Mouse (Mus musculus) layer of hippocampus, adult 6 months (tissue): ENCODE data around the gene Tmem256. TPM values are rescaled to one million over a fixed set of nuclear protein-coding genes. Genes with fewer than 3 reads are reported as not detected.

Source experiments
- long read RNA-seq, 2 experiments: library from polyadenylated mRNA; unstranded; transcript quantifications; one replicate each; pipeline ENCODE4 v2.0.0; 2019 to 2020
- microRNA-seq: library from miRNA; unstranded; fragments of <30 nt; microRNA quantifications from one replicate; pipeline ENCODE4 v1.2.0, GENCODE M21; 2020
- polyA plus RNA-seq: library from polyadenylated mRNA; unstranded; fragments of <200 nt; fragmentation: Nextera tagmentation; gene quantifications from 2 replicates; pipeline ENCODE4 v1.2.3, GENCODE M21; 2021

Gene Tmem256
- 460 and 516 TPM in 2 replicates for polyA plus RNA-seq
- long read RNA-seq, experiment 1, transcript Tmem256-201 (4 exons, 492 nt) = major isoform, 94 of 174 reads
- long read RNA-seq, experiment 1, transcript Tmem256-202 (3 exons, 603 nt) = minor isoform, 5 of 174 reads
- long read RNA-seq, experiment 1, transcript Tmem256-203 (4 exons, 421 nt) = minor isoform, 66 of 174 reads
- long read RNA-seq, experiment 1, partial matches to known transcripts = 0 of 174 reads
- long read RNA-seq, experiment 1, other reads (novel, unspliced or antisense) = 8 of 174 reads
- long read RNA-seq, experiment 2, partial matches to known transcripts = 0 of 10 reads
- long read RNA-seq, experiment 2, other reads (novel, unspliced or antisense) = 4 of 10 reads

GRCm38 (mm10) chr11:69837952-69838713 lies at the start of gene Tmem256:
Gene Tmem256 (plus strand): TSS chr11:69838514.

GRCm38 (mm10) chr11:69795168-69795982 lies 42.9 kb upstream of the Tmem256 start, which contains the start of gene Chrnb1:
Gene Chrnb1 (minus strand): TSS chr11:69795943.

GRCm38 (mm10) chr11:69801379-69801977 lies 36.8 kb upstream of the Tmem256 start, which contains the start of gene Fgf11:
Gene Fgf11 (minus strand): TSS chr11:69801857.

GRCm38 (mm10) chr11:69804972-69805909 lies 33.1 kb upstream of the Tmem256 start, which contains the start of gene Tmem102:
Gene Tmem102 (minus strand): TSS chr11:69805624.

GRCm38 (mm10) chr11:69815155-69815554 lies 23.2 kb upstream of the Tmem256 start, which contains the start of gene Gm39566:
Gene Gm39566 (minus strand): TSS chr11:69815298.

GRCm38 (mm10) chr11:69818365-69818764 lies 19.9 kb upstream of the Tmem256 start, which contains the start of gene Spem2:
Gene Spem2 (minus strand): TSS chr11:69818465.

GRCm38 (mm10) chr11:69822080-69822479 lies 16.2 kb upstream of the Tmem256 start, which contains the start of gene Spem1:
Gene Spem1 (minus strand): TSS chr11:69822180.

GRCm38 (mm10) chr11:69837604-69837951 lies 736 bp upstream of the Tmem256 start, which contains the start of gene Nlgn2:
Gene Nlgn2 (minus strand): TSS chr11:69837784.

GRCm38 (mm10) chr11:69846198-69846680 lies 7.9 kb downstream of the Tmem256 start, which contains the start of gene Plscr3:
Gene Plscr3 (plus strand): TSS chr11:69846376.

GRCm38 (mm10) chr11:69858113-69858998 lies 20.0 kb downstream of the Tmem256 start, which contains the start of gene Tnk1:
Gene Tnk1 (minus strand): TSS chr11:69858730.

GRCm38 (mm10) chr11:69877878-69878277 lies 39.6 kb downstream of the Tmem256 start, which contains the start of gene Tmem95:
Gene Tmem95 (minus strand): TSS chr11:69878018.

GRCm38 (mm10) chr11:69880853-69881603 lies 42.7 kb downstream of the Tmem256 start, which contains the start of gene Kctd11:
Gene Kctd11 (minus strand): TSS chr11:69881406.

Small RNA genes within 50 kb of the gene (microRNA-seq; reads per million reads assigned to microRNA genes)
- not detected for gene Mir6924

Other genes with a start within 250 kb of the Tmem256 start
- 218 and 255 TPM in 2 replicates for gene Atp1b2, start 232.6 kb upstream of the Tmem256 start, polyA plus RNA-seq
- gene Shbg, start 220.6 kb upstream of the Tmem256 start, polyA plus RNA-seq = not detected in 2 replicates
- 18.2 and 18.3 TPM in 2 replicates for gene Sat2, start 216.5 kb upstream of the Tmem256 start, polyA plus RNA-seq
- 6.9 and 7.9 TPM in 2 replicates for gene Fxr2, start 205.5 kb upstream of the Tmem256 start, polyA plus RNA-seq
- gene Sox15, start 183.2 kb upstream of the Tmem256 start, polyA plus RNA-seq = 0.16 TPM in 1 of 2 replicates, not detected in the other
- gene Mpdu1, start 175.9 kb upstream of the Tmem256 start, polyA plus RNA-seq = 94.9 and 96.8 TPM in 2 replicates
- 18.4 and 22.2 TPM in 2 replicates for gene Cd68, start 172.4 kb upstream of the Tmem256 start, polyA plus RNA-seq
- gene Eif4a1, start 166.1 kb upstream of the Tmem256 start, polyA plus RNA-seq = 177 and 178 TPM in 2 replicates
- gene Senp3, start 156.4 kb upstream of the Tmem256 start, polyA plus RNA-seq = 14.3 and 15.8 TPM in 2 replicates
- gene Tnfsf13, start 152.7 kb upstream of the Tmem256 start, polyA plus RNA-seq = 3.6 and 4.5 TPM in 2 replicates
- gene Tnfsf12, start 142.7 kb upstream of the Tmem256 start, polyA plus RNA-seq = 2.8 and 3.4 TPM in 2 replicates
- 1.9 and 2.8 TPM in 2 replicates for gene Tnfsfm13, start 142.4 kb upstream of the Tmem256 start, polyA plus RNA-seq
- gene Polr2a, start 79.9 kb upstream of the Tmem256 start, polyA plus RNA-seq = 6.6 and 7.7 TPM in 2 replicates
- 0.19 TPM in 1 of 2 replicates, not detected in the other for gene Slc35g3, start 76.5 kb upstream of the Tmem256 start, polyA plus RNA-seq
- 4.4 and 5.5 TPM in 2 replicates for gene Zbtb4, start 72.6 kb upstream of the Tmem256 start, polyA plus RNA-seq
- gene Chrnb1, start 42.6 kb upstream of the Tmem256 start, polyA plus RNA-seq = 0.25 and 0.46 TPM in 2 replicates
- gene Fgf11, start 36.7 kb upstream of the Tmem256 start, polyA plus RNA-seq = 3.7 and 3.9 TPM in 2 replicates
- 0.40 and 1.9 TPM in 2 replicates for gene Tmem102, start 32.9 kb upstream of the Tmem256 start, polyA plus RNA-seq
- gene Gm39566, start 23.2 kb upstream of the Tmem256 start, polyA plus RNA-seq = not detected in 2 replicates
- not detected in 2 replicates for gene Spem2, start 20.0 kb upstream of the Tmem256 start, polyA plus RNA-seq
- gene Spem1, start 16.3 kb upstream of the Tmem256 start, polyA plus RNA-seq = not detected in 2 replicates
- gene Nlgn2, start 730 bp upstream of the Tmem256 start, polyA plus RNA-seq = 10.5 and 10.6 TPM in 2 replicates
- gene Plscr3, start 7.9 kb downstream of the Tmem256 start, polyA plus RNA-seq = 5.0 and 5.4 TPM in 2 replicates
- gene Tnk1, start 20.2 kb downstream of the Tmem256 start, polyA plus RNA-seq = not detected in 2 replicates
- not detected in 2 replicates for gene Tmem95, start 39.5 kb downstream of the Tmem256 start, polyA plus RNA-seq
- 0.63 and 0.64 TPM in 2 replicates for gene Kctd11, start 42.9 kb downstream of the Tmem256 start, polyA plus RNA-seq
- gene Acap1, start 57.0 kb downstream of the Tmem256 start, polyA plus RNA-seq = not detected in 2 replicates
- gene 2810408A11Rik, start 62.5 kb downstream of the Tmem256 start, polyA plus RNA-seq = 0.24 and 0.34 TPM in 2 replicates
- gene Neurl4, start 62.6 kb downstream of the Tmem256 start, polyA plus RNA-seq = 9.8 and 12.3 TPM in 2 replicates
- gene Gps2, start 75.4 kb downstream of the Tmem256 start, polyA plus RNA-seq = 20.7 and 21.7 TPM in 2 replicates
- 766 and 767 TPM in 2 replicates for gene Eif5a, start 83.4 kb downstream of the Tmem256 start, polyA plus RNA-seq
- gene Ybx2, start 97.3 kb downstream of the Tmem256 start, polyA plus RNA-seq = 0.35 TPM in 1 of 2 replicates, not detected in the other
- 0.43 and 0.93 TPM in 2 replicates for gene Slc2a4, start 109.7 kb downstream of the Tmem256 start, polyA plus RNA-seq
- gene Cldn7, start 126.3 kb downstream of the Tmem256 start, polyA plus RNA-seq = not detected in 2 replicates
- gene Ctdnep1, start 142.6 kb downstream of the Tmem256 start, polyA plus RNA-seq = 15.1 and 15.6 TPM in 2 replicates
- 101 and 106 TPM in 2 replicates for gene Elp5, start 144.0 kb downstream of the Tmem256 start, polyA plus RNA-seq
- 359 and 408 TPM in 2 replicates for gene Gabarap, start 152.6 kb downstream of the Tmem256 start, polyA plus RNA-seq
- gene Phf23, start 157.3 kb downstream of the Tmem256 start, polyA plus RNA-seq = 8.8 and 10.5 TPM in 2 replicates
- gene Dvl2, start 162.1 kb downstream of the Tmem256 start, polyA plus RNA-seq = 1.4 and 1.7 TPM in 2 replicates
- gene Acadvl, start 176.9 kb downstream of the Tmem256 start, polyA plus RNA-seq = 61.5 and 64.6 TPM in 2 replicates
- gene Dlg4, start 178.4 kb downstream of the Tmem256 start, polyA plus RNA-seq = 64.5 and 70.1 TPM in 2 replicates
- 0.48 and 2.2 TPM in 2 replicates for gene Asgr1, start 215.6 kb downstream of the Tmem256 start, polyA plus RNA-seq